Mouse (Mus musculus): Measurements from ENCODE around the gene Phlpp1.

DNA sequence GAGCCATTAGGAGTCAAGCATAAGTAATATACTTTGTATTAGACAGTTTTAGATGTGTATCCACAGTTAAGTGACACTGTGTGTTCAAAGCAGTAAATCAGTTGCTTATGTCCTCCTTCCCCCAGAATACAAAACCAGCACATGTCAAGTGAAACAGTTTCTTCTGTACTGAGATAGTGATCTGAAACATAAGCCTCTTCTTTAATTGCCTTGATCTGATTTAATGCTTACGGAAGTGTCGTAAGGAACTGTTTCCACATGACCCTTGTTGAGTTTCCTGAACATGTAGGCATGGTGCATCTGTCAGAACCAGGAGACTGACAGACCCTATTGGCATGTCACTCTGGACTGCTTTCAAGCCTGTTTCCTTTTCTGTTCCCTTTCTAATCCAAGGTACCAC, 118.0 kb downstream of the Phlpp1 start:
- TF ChIP-seq CTCF (IDR thresholded peaks at IDR 0.05; ENCODE audit: low read depth, low read length) (no peak), POLR2A (IDR thresholded peaks at IDR 0.05; ENCODE audit: borderline replicate concordance, low read depth, low read length) (no peak)

All from bone marrow macrophage, adult 2 months (primary cell).